In the genomic region with DNA sequence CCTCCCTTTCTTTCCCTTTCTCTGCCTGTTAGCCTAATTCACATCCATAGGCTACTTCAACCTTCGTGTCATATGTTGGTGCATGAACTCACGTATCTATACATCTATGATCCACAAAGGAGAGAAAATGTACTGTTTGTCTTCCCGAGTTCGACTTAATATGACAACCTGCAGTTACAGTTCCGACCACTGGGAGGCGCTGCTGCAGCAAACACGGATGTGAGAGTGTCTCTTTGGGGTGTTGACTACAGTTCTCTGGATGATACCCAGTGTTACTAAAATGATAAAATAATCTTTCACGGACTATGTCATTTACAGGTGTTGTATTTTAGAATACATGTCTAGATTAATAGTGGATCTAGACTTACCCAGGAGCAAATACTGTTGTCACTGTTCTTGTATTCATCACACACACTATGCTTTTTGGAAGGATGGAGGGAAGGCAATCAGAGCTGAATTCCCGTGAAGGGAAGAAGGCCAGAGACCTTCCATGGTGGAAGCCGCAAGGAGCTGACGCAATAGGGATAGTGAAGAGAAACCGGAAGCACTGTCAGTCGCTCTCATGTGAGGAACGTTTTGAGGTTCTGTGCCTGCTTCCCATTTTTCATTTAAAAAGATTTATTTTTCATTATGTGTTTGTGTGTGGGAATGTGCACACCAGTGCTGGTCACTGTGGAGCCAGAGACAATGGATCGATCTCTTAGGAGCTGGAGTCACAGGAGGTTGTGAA, we compare ENCODE assay signal across 7 mouse cellular contexts.
DNase-seq lines count a peak whose midpoint lies in the region; ATAC-seq and TF ChIP-seq lines count a peak whose summit lies in the region.

No protein-coding gene starts in this region.

- no peak overlapping the region for H3K9ac ChIP-seq in intestine, postnatal 0 days (ENCODE audit: low read depth, low read length)
- H3K9ac ChIP-seq in intestine, embryonic 15.5 days: no peak overlapping the region
- H3K9ac ChIP-seq in ES-E14 (ENCODE audit: insufficient read depth, low read depth, low read length, poor library complexity, severe bottlenecking): no peak overlapping the region
- H3K9ac ChIP-seq in embryonic facial prominence, embryonic 11.5 days (replicated peaks; ENCODE audit: low read length): no peak overlapping the region
- no peak overlapping the region for H3K9ac ChIP-seq in stomach, postnatal 0 days (ENCODE audit: low read length)

- no peaks in the 10 kb centered on the region for H3K4me1 ChIP-seq in intestine, postnatal 0 days (replicated peaks; ENCODE audit: control insufficient read depth, insufficient read depth, low read length)
- 0 out of 2 replicates have a peak, but pooled peaks cover 4% of the 10 kb centered on the region for H3K4me1 ChIP-seq in intestine, embryonic 15.5 days (replicated peaks)
- no peaks in the 10 kb centered on the region for H3K4me1 ChIP-seq in ES-E14 (ENCODE audit: control insufficient read depth in 2 of 2, insufficient read depth in 2 of 2, low read length in 2 of 2, poor library complexity in 1 of 2)
- no peaks in the 10 kb centered on the region for H3K4me1 ChIP-seq in embryonic facial prominence, embryonic 11.5 days (ENCODE audit: control insufficient read depth, insufficient read depth, low read length)
- no peaks in the 10 kb centered on the region for H3K4me1 ChIP-seq in stomach, postnatal 0 days (replicated peaks; ENCODE audit: control insufficient read depth, insufficient read depth)

- H3K79me3 ChIP-seq in C2C12 (ENCODE audit: low read depth): no peaks in the 10 kb centered on the region

- peak; percentile 54 for DNase-seq in ES-E14 (ENCODE audit: low read depth, low spot score)
- DNase-seq in embryonic facial prominence, embryonic 11.5 days (ENCODE audit: low spot score): peak; percentile 42
- DNase-seq in stomach, postnatal 0 days (ENCODE audit: low spot score): peak; percentile 39

- no peak overlapping the region for H3K4me3 ChIP-seq in intestine, postnatal 0 days (ENCODE audit: low read depth, low read length)
- H3K4me3 ChIP-seq in intestine, embryonic 15.5 days (replicated peaks): no peak overlapping the region
- H3K4me3 ChIP-seq in C2C12 (ENCODE audit: insufficient read depth, poor library complexity, severe bottlenecking) (no peak overlapping the region), ES-E14 (ENCODE audit: insufficient read depth in 1 of 2, low read depth in 1 of 2, low read length in 2 of 2, poor library complexity in 1 of 2, severe bottlenecking in 1 of 2) (no peak overlapping the region)
- no peak overlapping the region for H3K4me3 ChIP-seq in embryonic facial prominence, embryonic 11.5 days (ENCODE audit: low read depth, low read length)
- H3K4me3 ChIP-seq in stomach, postnatal 0 days (ENCODE audit: low read depth, low read length): no peak overlapping the region

- 60% methylated on average over 15 of the region's 15 CpGs for WGBS in intestine, postnatal 0 days
- 60% methylated on average over 15 of the region's 15 CpGs for WGBS in intestine, embryonic 15.5 days
- whole genome bisulfite sequencing in embryonic facial prominence, embryonic 11.5 days: 59% methylated on average over 15 of the region's 15 CpGs
- whole genome bisulfite sequencing in stomach, postnatal 0 days: 65% methylated on average over 15 of the region's 15 CpGs

- TF ChIP-seq EP300 in stomach, postnatal 0 days (optimal IDR thresholded peaks at IDR 0.05): no peak

- H3K27ac ChIP-seq in intestine, postnatal 0 days (ENCODE audit: low read depth, low read length): no peak overlapping the region
- H3K27ac ChIP-seq in intestine, embryonic 15.5 days: no peak overlapping the region
- H3K27ac ChIP-seq in ES-E14 (ENCODE audit: insufficient read depth, low read depth, low read length, poor library complexity, severe bottlenecking): no peak overlapping the region
- no peak overlapping the region for H3K27ac ChIP-seq in embryonic facial prominence, embryonic 11.5 days (replicated peaks; ENCODE audit: low read depth, low read length)
- no peak overlapping the region for H3K27ac ChIP-seq in stomach, postnatal 0 days (replicated peaks)

- no peaks in the 10 kb centered on the region for H3K79me2 ChIP-seq in C2C12 (ENCODE audit: control insufficient read depth, insufficient read depth)

- TF ChIP-seq CTCF in intestine, postnatal 0 days (IDR thresholded peaks at IDR 0.05; ENCODE audit: low read depth): peak; percentile 86
- TF ChIP-seq CTCF in C2C12 (IDR thresholded peaks at IDR 0.05; ENCODE audit: control insufficient read depth, insufficient read depth, insufficient read length): peak; percentile 26
- TF ChIP-seq CTCF in stomach, postnatal 0 days (IDR thresholded peaks at IDR 0.05; ENCODE audit: low read depth): peak; percentile 83

- no peaks in the 10 kb centered on the region for H3K27me3 ChIP-seq in intestine, postnatal 0 days (replicated peaks; ENCODE audit: control insufficient read depth, insufficient read depth, low read length)
- H3K27me3 ChIP-seq in intestine, embryonic 15.5 days (replicated peaks): no peaks in the 10 kb centered on the region
- H3K27me3 ChIP-seq in C2C12 (ENCODE audit: control insufficient read depth, insufficient read depth, insufficient read length): no peaks in the 10 kb centered on the region
- no peaks in the 10 kb centered on the region for H3K27me3 ChIP-seq in embryonic facial prominence, embryonic 11.5 days (ENCODE audit: control insufficient read depth, insufficient read depth, low read length)
- no peaks in the 10 kb centered on the region for H3K27me3 ChIP-seq in stomach, postnatal 0 days (ENCODE audit: control insufficient read depth, insufficient read depth, low read length)

- no peaks in the 10 kb centered on the region for H3K9me3 ChIP-seq in intestine, postnatal 0 days (ENCODE audit: control insufficient read depth)
- H3K9me3 ChIP-seq in intestine, embryonic 15.5 days: no peaks in the 10 kb centered on the region
- H3K9me3 ChIP-seq in ES-E14 (ENCODE audit: control insufficient read depth, insufficient read depth, low read depth, low read length): no peaks in the 10 kb centered on the region
- no peaks in the 10 kb centered on the region for H3K9me3 ChIP-seq in embryonic facial prominence, embryonic 11.5 days (replicated peaks; ENCODE audit: control insufficient read depth, low read length)
- no peaks in the 10 kb centered on the region for H3K9me3 ChIP-seq in stomach, postnatal 0 days (ENCODE audit: control insufficient read depth, low read length)

- H3K36me3 ChIP-seq in intestine, postnatal 0 days (ENCODE audit: control insufficient read depth, insufficient read depth): no peaks in the 10 kb centered on the region
- no peaks in the 10 kb centered on the region for H3K36me3 ChIP-seq in intestine, embryonic 15.5 days
- H3K36me3 ChIP-seq in C2C12 (ENCODE audit: control insufficient read depth, insufficient read depth) (no peaks in the 10 kb centered on the region), ES-E14 (ENCODE audit: control insufficient read depth, insufficient read depth, low read length, poor library complexity, severe bottlenecking) (no peaks in the 10 kb centered on the region)
- H3K36me3 ChIP-seq in embryonic facial prominence, embryonic 11.5 days (replicated peaks; ENCODE audit: control insufficient read depth, insufficient read depth, low read depth, low read length): no peaks in the 10 kb centered on the region
- no peaks in the 10 kb centered on the region for H3K36me3 ChIP-seq in stomach, postnatal 0 days (ENCODE audit: control insufficient read depth, insufficient read depth, low read length)

- H3ac ChIP-seq in C2C12 (ENCODE audit: control insufficient read depth, insufficient read length, low read depth): no peak overlapping the region

- ATAC-seq in intestine, postnatal 0 days: no peak
- ATAC-seq in intestine, embryonic 15.5 days: no peak
- no peak for ATAC-seq in embryonic facial prominence, embryonic 11.5 days (replicated peaks; ENCODE audit: insufficient number of reproducible peaks, low FRiP score, low TSS enrichment, low read depth)
- ATAC-seq in stomach, postnatal 0 days (ENCODE audit: low FRiP score, low TSS enrichment): no peak
- no peak for ATAC-seq in inflammation-experienced regulatory T-cells, adult 6 months

- no peak overlapping the region for H3K4me2 ChIP-seq in intestine, postnatal 0 days (replicated peaks; ENCODE audit: low read depth)
- no peak overlapping the region for H3K4me2 ChIP-seq in intestine, embryonic 15.5 days (replicated peaks)
- H3K4me2 ChIP-seq in embryonic facial prominence, embryonic 11.5 days (ENCODE audit: low read depth, low read length): no peak overlapping the region
- H3K4me2 ChIP-seq in stomach, postnatal 0 days (replicated peaks; ENCODE audit: low read depth): no peak overlapping the region

- in situ Hi-C loops in ES-E14 (cut with MboI; ENCODE audit: low sequenced_read_pairs in 2 of 2, unreplicated experiment in 2 of 2): no loop called here

TF ChIP-seq in C2C12, 6 proteins besides CTCF, POLR2A, EP300 and RAD21:
- no peak for TF ChIP-seq CEBPB (IDR thresholded peaks at IDR 0.05; ENCODE audit: low read depth)
- no peak for TF ChIP-seq USF1 (IDR thresholded peaks at IDR 0.05; ENCODE audit: low read depth)
- TF ChIP-seq MAX (IDR thresholded peaks at IDR 0.05): no peak

TF ChIP-seq in ES-E14, 5 proteins besides CTCF, POLR2A, EP300 and RAD21:
- no peak for TF ChIP-seq HCFC1 (IDR thresholded peaks at IDR 0.05; ENCODE audit: borderline replicate concordance, insufficient read depth, low read length)
- no peak for TF ChIP-seq MAFK (IDR thresholded peaks at IDR 0.05; ENCODE audit: insufficient read depth, low read depth, low read length)
- TF ChIP-seq CHD2 (IDR thresholded peaks at IDR 0.05; ENCODE audit: low read depth, low read length): no peak
- TF ChIP-seq ZC3H11A (IDR thresholded peaks at IDR 0.05; ENCODE audit: borderline replicate concordance, low read depth, low read length): peak; percentile 77; the same call in 1 of the 2 replicates
- TF ChIP-seq ZNF384 (IDR thresholded peaks at IDR 0.05; ENCODE audit: low read depth, low read length): no peak
TF ChIP-seq in ES-E14: peak in this region for 1.

Comparison
In these comparisons a context has a peak if more than half of its experiments do, and no peak if none do; other contexts are left out.
1. CTCF ChIP-seq: peak in every context shown above with its lines; median percentile 86 in intestine, postnatal 0 days; 83 in stomach, postnatal 0 days; 26 in C2C12.